Mouse (Mus musculus): ENCODE measurements at regions not wholly inside any gene's neighbourhood (a gene's known extent, or its start where the extent isn't known, plus 50 kb on each side); places are given as distances from the start of the nearest gene placed in this dataset.
"Not testable (repeated sequence)": the region's sequence is repeated elsewhere in the genome, so short reads cannot be mapped to it uniquely, and the experiment has no call there.

- in situ Hi-C loops (cut with MboI, MseI), result no loop called here
These were observed 101.2 kb upstream of the Fam78b start for GRCm38 (mm10) chr1:166900028-166900427.

- in situ Hi-C loops (cut with MboI, MseI), result no loop called here
These were observed 100.6 kb upstream of the Fam78b start for GRCm38 (mm10) chr1:166900441-166901161.

GRCm38 (mm10) chr1:166901574-166901973, 99.6 kb upstream of the Fam78b start:
- in situ Hi-C loops (cut with MboI, MseI), result no loop called here

DNA sequence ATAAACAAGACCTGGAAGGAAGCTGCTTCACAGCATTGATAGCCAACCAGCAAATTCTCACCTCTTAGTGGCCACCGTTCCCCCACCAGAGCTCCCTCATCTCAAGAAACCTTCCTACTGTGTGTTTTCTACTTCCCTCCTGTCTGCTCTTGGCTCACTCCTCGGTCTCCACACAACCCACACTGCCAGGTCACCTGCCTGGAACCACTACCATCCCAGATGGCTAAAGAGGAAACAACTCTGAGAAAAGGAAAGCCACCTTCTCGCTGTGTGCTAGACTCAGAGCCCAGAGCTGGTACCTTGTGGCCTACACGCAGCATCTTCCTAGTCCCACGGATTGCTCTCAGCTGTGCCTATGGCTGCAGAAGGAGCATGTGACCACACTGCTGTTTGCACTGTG, 97.8 kb upstream of the Fam78b start:
- in situ Hi-C loops (cut with MboI, MseI), result no loop called here

- in situ Hi-C loops (cut with MboI, MseI), result no loop called here
These were observed 92.9 kb upstream of the Fam78b start for GRCm38 (mm10) chr1:166908231-166908805.

DNA sequence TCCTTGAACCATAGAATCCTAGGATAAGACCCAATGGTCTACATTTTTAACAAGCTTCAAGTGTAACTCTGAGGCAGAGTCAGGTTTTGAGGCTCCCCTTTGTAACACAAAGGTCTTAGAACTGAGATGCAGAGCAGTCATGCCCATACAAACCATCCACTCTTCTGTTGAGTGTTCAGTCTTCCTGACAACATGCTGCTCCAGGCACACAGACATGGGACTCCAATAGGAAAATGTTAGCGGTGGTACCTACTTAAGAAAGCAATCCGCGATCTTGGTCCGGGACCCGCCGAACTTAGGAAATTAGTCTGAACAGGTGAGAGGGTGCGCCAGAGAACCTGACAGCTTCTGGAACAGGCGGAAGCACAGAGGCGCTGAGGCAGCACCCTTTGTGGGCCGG, 89.0 kb upstream of the Fam78b start:
- in situ Hi-C loops (cut with MboI, MseI), result not testable (repeated sequence)

DNA sequence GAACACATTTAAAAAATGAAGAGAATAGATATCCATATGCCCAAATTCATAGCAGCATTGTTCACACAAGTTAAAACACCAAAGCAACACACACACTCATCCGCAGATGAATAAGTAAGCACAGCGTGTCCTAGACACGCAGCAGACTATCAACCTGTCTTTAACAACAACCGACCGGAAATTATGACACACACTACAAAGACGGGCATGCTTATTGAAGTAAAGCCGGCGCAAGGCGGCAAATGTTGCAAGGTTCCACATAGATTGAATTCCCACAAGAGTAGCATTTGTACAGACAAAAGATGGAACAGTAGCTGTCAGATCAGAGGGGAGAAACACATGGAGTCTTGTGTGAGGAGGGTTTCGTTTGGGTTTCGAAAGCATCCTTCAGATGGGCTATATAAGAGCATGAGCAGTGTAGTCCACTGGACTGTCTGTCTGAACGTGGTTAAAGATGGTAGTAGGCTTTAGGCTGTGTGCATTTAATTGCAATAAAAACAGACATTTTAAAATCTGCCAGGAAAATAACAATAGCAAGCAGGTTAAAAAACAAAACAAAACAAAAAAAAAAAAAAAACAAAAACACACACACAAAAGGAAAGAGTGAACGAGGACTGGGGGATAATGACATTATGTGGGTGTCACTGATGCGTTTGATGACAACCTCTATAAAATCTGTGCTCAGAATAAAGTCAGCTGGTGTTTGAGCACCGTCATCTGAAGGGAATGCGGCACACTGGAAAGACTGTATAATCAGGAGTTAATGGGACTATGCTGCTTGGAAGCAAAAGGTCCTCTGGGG, 78.1 kb upstream of the Fam78b start:
- in situ Hi-C loops (cut with MboI, MseI), result no loop called here

GRCm38 (mm10) chr1:166923713-166923975, 77.6 kb upstream of the Fam78b start:
- in situ Hi-C loops (cut with MboI, MseI), result no loop called here

DNA sequence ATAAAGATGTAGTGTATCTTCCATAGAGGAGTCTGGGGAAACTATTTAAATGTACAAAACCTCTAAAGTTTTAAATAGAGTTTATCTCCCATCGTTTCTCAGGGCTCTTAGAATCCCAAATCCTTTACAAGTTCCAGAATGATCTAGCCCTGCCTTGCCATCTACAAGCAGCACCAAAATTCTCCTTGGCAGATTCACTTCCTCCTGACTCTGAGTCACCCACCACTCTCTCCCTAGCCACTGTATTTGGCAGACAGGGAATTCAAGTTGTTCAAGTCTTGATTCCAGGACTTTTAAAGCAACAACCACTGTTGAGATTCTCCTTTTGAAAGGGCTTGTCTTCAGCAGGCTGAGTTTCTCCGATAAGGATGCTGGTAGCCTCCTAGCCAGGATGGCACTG, 77.1 kb upstream of the Fam78b start:
- in situ Hi-C loops (cut with MboI, MseI), result no loop called here

DNA sequence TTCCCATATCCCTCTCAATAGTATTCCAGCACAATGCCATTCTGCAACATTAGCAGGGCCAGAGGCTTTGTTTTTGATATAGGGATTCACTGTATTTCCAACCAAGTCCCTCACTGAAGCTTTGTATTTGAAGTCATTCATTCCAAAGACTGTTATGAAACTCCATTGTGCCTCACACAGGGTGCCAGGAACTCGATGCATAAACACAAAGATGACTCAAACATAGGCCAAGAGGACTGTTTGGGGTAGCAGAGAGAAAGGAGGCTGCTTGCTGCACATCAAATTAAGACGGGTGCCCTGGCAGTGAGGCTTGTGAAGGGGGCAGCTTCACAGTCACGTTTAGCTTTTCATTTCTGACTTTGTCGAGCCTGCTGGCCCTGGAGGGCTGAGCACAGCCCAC, 75.1 kb upstream of the Fam78b start:
- in situ Hi-C loops (cut with MboI, MseI), result no loop called here

- in situ Hi-C loops (cut with MboI, MseI), result not testable (repeated sequence)
These were observed 61.5 kb upstream of the Fam78b start for GRCm38 (mm10) chr1:166939744-166940143.

DNA sequence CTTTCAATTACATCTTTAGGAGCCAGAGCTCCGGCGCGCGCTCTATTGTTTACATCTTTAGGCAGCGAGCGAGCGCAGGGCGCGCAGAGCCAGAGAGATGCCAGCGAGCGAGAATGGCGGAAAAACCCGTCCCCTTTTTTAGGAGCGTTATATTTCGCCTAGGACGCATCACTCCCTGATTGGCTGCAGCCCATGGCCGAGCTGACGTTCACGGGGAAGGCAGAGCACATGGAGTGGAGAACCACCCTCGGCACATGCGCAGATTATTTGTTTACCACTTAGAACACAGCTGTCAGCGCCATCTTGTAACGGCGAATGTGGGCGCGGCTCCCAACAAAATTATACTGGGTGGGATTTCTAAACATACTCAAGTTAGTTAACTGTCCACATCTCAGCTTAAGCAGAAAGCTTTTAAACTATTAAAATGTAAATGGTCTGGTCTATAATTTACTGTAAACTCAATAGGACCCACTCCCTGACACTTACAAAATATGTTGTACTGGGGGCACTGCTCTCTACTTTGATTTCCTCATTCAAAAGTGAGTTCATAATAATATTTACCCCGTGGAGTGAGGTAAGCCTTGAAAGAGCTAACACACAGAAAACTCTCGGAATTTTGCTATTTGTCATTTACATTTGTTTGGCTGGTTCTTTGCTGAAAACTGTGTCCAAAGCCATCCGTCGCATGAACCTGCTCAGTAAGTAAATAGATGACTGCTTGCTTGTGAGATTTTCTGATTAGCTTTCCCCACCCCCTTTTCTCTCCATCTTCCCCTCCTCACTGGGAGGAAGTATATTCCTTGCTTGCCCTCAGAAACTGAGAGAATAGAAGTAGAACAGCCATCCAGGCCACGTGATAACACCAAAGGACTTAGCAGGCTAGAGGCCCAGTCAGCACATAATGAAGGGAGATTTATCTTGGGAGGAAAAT, 60.8 kb upstream of the Fam78b start:
- in situ Hi-C loops (cut with MboI, MseI), result not testable (repeated sequence)

GRCm38 (mm10) chr1:166942201-166942600, 59.0 kb upstream of the Fam78b start:
- in situ Hi-C loops (cut with MboI, MseI), result no loop called here

- in situ Hi-C loops (cut with MboI, MseI), result no loop called here
These were observed 56.7 kb upstream of the Fam78b start for GRCm38 (mm10) chr1:166944540-166944939.

GRCm38 (mm10) chr1:166947844-166948702, 53.1 kb upstream of the Fam78b start:
- in situ Hi-C loops (cut with MboI, MseI), result no loop called here

Data from T-helper 2 cell (primary cell).